Mouse (Mus musculus): Measurements from ENCODE around the gene Zfp385c. TPM values are rescaled to one million over a fixed set of nuclear protein-coding genes. Genes with fewer than 3 reads are reported as not detected.

The Zfp385c gene
- polyA plus RNA-seq (2015; fragmentation: Illumina TruSeq; extraction: RNeasy Lipid Tissue Mini Kit (QIAGEN cat#74804); ENCODE audit: insufficient read depth, low replicate concordance), result 0.11 TPM

GRCm38 (mm10) chr11:100692164-100692616, at the start of gene Zfp385c:
TSS of gene Zfp385c (minus strand) at chr11:100692455.

GRCm38 (mm10) chr11:100738066-100738604, 45.9 kb upstream of the Zfp385c start, which contains the start of gene Rab5c:
TSS of gene Rab5c (minus strand) at chr11:100738215.

DNA sequence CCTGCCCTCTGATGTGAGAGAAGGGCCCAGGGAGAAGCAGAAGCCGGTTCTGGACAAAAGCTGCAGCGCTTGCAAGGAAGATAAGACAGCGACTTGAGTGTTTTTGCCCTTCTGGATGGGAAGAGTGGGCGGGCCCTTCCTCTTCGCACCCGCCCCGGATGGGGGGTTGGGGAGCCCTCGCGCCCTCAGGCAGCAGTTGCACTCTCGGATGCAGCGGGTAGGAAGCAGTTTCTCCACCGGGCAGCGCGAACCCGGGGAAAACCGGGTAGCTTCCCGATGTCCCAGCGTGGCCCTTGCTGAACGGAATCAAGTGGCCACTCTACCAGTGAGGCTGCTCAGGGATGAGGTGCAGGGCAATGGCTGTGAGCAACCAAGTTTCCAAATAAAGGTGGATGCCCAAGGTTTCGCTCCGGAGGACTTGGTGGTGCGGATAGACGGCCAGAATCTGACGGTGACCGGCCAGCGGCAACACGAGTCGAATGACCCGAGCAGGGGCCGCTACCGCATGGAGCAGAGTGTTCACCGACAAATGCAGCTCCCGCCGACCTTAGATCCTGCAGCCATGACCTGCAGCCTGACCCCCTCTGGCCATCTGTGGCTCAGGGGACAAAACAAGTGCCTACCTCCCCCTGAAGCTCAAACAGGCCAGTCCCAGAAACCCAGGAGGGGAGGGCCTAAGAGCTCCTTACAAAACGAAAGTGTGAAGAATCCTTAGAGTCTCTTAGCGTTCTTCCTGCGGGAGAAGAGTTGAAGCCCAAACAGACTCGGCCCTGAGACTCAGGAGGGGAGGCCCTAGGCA, 21.7 kb upstream of the Zfp385c start, which contains the start of gene Hspb9:
TSS of gene Hspb9 (plus strand) at position 116 of the 799 bp plus-strand sequence.

GRCm38 (mm10) chr11:100711783-100712615, 19.7 kb upstream of the Zfp385c start, which contains the start of gene Kat2a:
TSS of gene Kat2a (minus strand) at chr11:100712465.

DNA sequence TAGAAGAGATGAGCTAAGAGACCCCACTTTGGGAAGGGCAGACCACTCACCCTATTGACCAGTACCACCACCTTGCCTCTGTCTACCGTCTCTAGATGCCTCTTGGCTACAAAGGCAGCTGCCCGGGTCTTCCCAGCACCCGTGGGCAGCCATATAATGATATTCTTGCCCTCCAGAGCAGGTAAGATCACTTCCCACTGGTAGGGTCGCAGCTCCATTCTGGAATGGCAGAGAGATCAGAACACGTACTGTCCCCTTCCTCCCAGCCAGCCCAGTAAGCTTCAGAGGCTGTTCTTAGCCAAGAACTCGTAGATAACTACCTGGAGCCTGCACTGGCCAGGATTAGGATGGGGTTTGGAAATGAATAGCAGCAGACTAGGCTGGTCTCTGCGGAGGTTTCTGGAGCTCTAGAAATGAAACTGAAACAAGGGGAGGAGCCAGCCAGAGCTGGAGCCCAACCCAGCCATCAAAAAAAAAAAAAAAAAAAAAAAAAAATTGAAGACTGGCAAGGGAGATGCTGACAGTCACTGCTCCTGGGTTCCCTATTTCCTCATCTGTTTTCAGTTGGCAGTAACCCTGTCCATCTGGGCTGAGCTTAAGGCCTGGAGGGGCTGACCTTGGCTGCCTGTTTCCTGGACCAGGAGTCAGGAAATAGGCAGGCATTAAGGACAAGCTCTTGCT, 11.7 kb upstream of the Zfp385c start, which contains the start of gene Dhx58:
TSS of gene Dhx58 (minus strand) at position 421 of the 681 bp plus-strand sequence.

DNA sequence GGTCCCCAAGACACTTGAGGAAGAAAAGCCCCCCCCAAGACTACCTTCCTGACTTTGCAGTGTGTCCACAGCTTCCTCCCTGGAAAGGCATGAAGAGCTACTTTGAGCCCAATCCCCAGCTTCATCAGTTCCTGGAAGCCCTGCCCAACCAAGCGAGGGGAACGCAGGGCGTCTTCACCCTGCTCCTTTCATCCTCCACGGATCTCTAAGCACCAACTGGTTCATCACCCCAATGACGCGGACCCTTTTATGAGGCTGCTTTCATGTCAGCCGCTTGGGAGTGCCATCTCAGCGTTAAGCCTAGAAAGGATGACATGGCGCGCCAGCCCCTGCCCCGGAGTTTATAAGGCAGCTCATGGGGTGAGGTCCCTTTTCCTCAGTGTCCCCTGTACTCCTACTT, 72.3 kb downstream of the Zfp385c start, which contains the start of gene Dnajc7:
TSS of gene Dnajc7 (minus strand) at position 187 of the 400 bp plus-strand sequence.

GRCm38 (mm10) chr11:100618761-100619484, 73.3 kb downstream of the Zfp385c start, which contains the start of gene Nkiras2:
TSS of gene Nkiras2 (plus strand) at chr11:100619244.

Other genes starting within 250 kb of the Zfp385c start
- gene Klhl11, start 219.7 kb downstream of the Zfp385c start, polyA plus RNA-seq (2015; fragmentation: Illumina TruSeq; extraction: RNeasy Lipid Tissue Mini Kit (QIAGEN cat#74804); ENCODE audit: insufficient read depth, low replicate concordance), result 11.0 TPM
- 92.7 TPM for gene Acly, start 164.5 kb downstream of the Zfp385c start, polyA plus RNA-seq (2015; fragmentation: Illumina TruSeq; extraction: RNeasy Lipid Tissue Mini Kit (QIAGEN cat#74804); ENCODE audit: insufficient read depth, low replicate concordance)
- gene Ttc25, start 146.8 kb downstream of the Zfp385c start, polyA plus RNA-seq (2015; fragmentation: Illumina TruSeq; extraction: RNeasy Lipid Tissue Mini Kit (QIAGEN cat#74804); ENCODE audit: insufficient read depth, low replicate concordance), result 0.15 TPM
- gene Cnp, start 117.6 kb downstream of the Zfp385c start, polyA plus RNA-seq (2015; fragmentation: Illumina TruSeq; extraction: RNeasy Lipid Tissue Mini Kit (QIAGEN cat#74804); ENCODE audit: insufficient read depth, low replicate concordance), result 99.4 TPM
- 17.5 TPM for gene Nkiras2, start 73.2 kb downstream of the Zfp385c start, polyA plus RNA-seq (2015; fragmentation: Illumina TruSeq; extraction: RNeasy Lipid Tissue Mini Kit (QIAGEN cat#74804); ENCODE audit: insufficient read depth, low replicate concordance)
- 892 TPM for gene Dnajc7, start 72.3 kb downstream of the Zfp385c start, polyA plus RNA-seq (2015; fragmentation: Illumina TruSeq; extraction: RNeasy Lipid Tissue Mini Kit (QIAGEN cat#74804); ENCODE audit: insufficient read depth, low replicate concordance)
- gene Dhx58, start 11.8 kb upstream of the Zfp385c start, polyA plus RNA-seq (2015; fragmentation: Illumina TruSeq; extraction: RNeasy Lipid Tissue Mini Kit (QIAGEN cat#74804); ENCODE audit: insufficient read depth, low replicate concordance), result 25.0 TPM
- 20.4 TPM for gene Kat2a, start 20.0 kb upstream of the Zfp385c start, polyA plus RNA-seq (2015; fragmentation: Illumina TruSeq; extraction: RNeasy Lipid Tissue Mini Kit (QIAGEN cat#74804); ENCODE audit: insufficient read depth, low replicate concordance)
- not detected for gene Hspb9, start 21.4 kb upstream of the Zfp385c start, polyA plus RNA-seq (2015; fragmentation: Illumina TruSeq; extraction: RNeasy Lipid Tissue Mini Kit (QIAGEN cat#74804); ENCODE audit: insufficient read depth, low replicate concordance)
- gene Rab5c, start 45.8 kb upstream of the Zfp385c start, polyA plus RNA-seq (2015; fragmentation: Illumina TruSeq; extraction: RNeasy Lipid Tissue Mini Kit (QIAGEN cat#74804); ENCODE audit: insufficient read depth, low replicate concordance), result 93.5 TPM
- 0.17 TPM for gene Kcnh4, start 67.5 kb upstream of the Zfp385c start, polyA plus RNA-seq (2015; fragmentation: Illumina TruSeq; extraction: RNeasy Lipid Tissue Mini Kit (QIAGEN cat#74804); ENCODE audit: insufficient read depth, low replicate concordance)
- not detected for gene Hcrt, start 70.5 kb upstream of the Zfp385c start, polyA plus RNA-seq (2015; fragmentation: Illumina TruSeq; extraction: RNeasy Lipid Tissue Mini Kit (QIAGEN cat#74804); ENCODE audit: insufficient read depth, low replicate concordance)
- 5.1 TPM for gene Ghdc, start 78.5 kb upstream of the Zfp385c start, polyA plus RNA-seq (2015; fragmentation: Illumina TruSeq; extraction: RNeasy Lipid Tissue Mini Kit (QIAGEN cat#74804); ENCODE audit: insufficient read depth, low replicate concordance)
- gene Stat5b, start 158.3 kb upstream of the Zfp385c start, polyA plus RNA-seq (2015; fragmentation: Illumina TruSeq; extraction: RNeasy Lipid Tissue Mini Kit (QIAGEN cat#74804); ENCODE audit: insufficient read depth, low replicate concordance), result 26.7 TPM
- 14.3 TPM for gene Stat5a, start 166.9 kb upstream of the Zfp385c start, polyA plus RNA-seq (2015; fragmentation: Illumina TruSeq; extraction: RNeasy Lipid Tissue Mini Kit (QIAGEN cat#74804); ENCODE audit: insufficient read depth, low replicate concordance)
- gene Stat3, start 247.1 kb upstream of the Zfp385c start, polyA plus RNA-seq (2015; fragmentation: Illumina TruSeq; extraction: RNeasy Lipid Tissue Mini Kit (QIAGEN cat#74804); ENCODE audit: insufficient read depth, low replicate concordance), result 99.4 TPM